Mouse (Mus musculus): Measurements from ENCODE around the gene Atp6ap1l. TPM values are rescaled to one million over a fixed set of nuclear protein-coding genes. Genes with fewer than 3 reads are reported as not detected.
A peak's percentile ranks its signal among the peaks of the same experiment; 100 is the strongest.

Gene Atp6ap1l
- total RNA-seq, 2 experiments from 2014 or later = 5.5 to 6.4 TPM

GRCm38 (mm10) chr13:90890111-90890510 is 15.0 kb downstream of the Atp6ap1l start:
- intact Hi-C loops (cut with DNase I) = no loop called here
- no peak for DNase-seq

GRCm38 (mm10) chr13:90886568-90886983 is 18.6 kb downstream of the Atp6ap1l start:
- intact Hi-C loops (cut with DNase I) = loop anchor here (5.0 to 10.0 kb wide), 2 partner anchors 1219 to 1332 kb away; no protein-coding TSS in a partner anchor
- DNase-seq = peak; percentile 70

- intact Hi-C loops (cut with DNase I) = loop anchor here (5.0 to 10.0 kb wide), 2 partner anchors 1219 to 1331 kb away; no protein-coding TSS in a partner anchor
- DNase-seq = no peak
These were observed 19.2 kb downstream of the Atp6ap1l start for GRCm38 (mm10) chr13:90885856-90886532.

GRCm38 (mm10) chr13:90881727-90882429 is 23.3 kb downstream of the Atp6ap1l start:
- intact Hi-C loops (cut with DNase I) = loop anchor here (10.0 kb wide), 1 partner anchor 1327 kb away; no protein-coding TSS in a partner anchor
- DNase-seq = no peak

GRCm38 (mm10) chr13:90871579-90871978 is 33.6 kb downstream of the Atp6ap1l start:
- intact Hi-C loops (cut with DNase I) = no loop called here
- no peak for DNase-seq

GRCm38 (mm10) chr13:90869157-90869556 is 36.0 kb downstream of the Atp6ap1l start:
- no peak for DNase-seq
- intact Hi-C loops (cut with DNase I) = no loop called here

- intact Hi-C loops (cut with DNase I) = no loop called here
- DNase-seq = no peak
These were observed 43.0 kb downstream of the Atp6ap1l start for GRCm38 (mm10) chr13:90862138-90862537.

- DNase-seq = no peak
These were observed 44.2 kb downstream of the Atp6ap1l start for GRCm38 (mm10) chr13:90860888-90861431.

GRCm38 (mm10) chr13:90852727-90853630 is 52.2 kb downstream of the Atp6ap1l start:
- no peak for DNase-seq
- intact Hi-C loops (cut with DNase I) = no loop called here

More at GRCm38 (mm10) chr13:90860888-90861431, 44.2 kb downstream of the Atp6ap1l start:
- intact Hi-C loops (cut with DNase I) = no loop called here

GRCm38 (mm10) chr13:90851795-90852194 is 53.4 kb downstream of the Atp6ap1l start:
- intact Hi-C loops (cut with DNase I) = no loop called here
- no peak for DNase-seq

GRCm38 (mm10) chr13:90844191-90844590 is 61.0 kb downstream of the Atp6ap1l start:
- intact Hi-C loops (cut with DNase I) = loop anchor here (5.0 to 10.0 kb wide), 2 partner anchors 1107 to 1289 kb away; no protein-coding TSS in a partner anchor
- peak; percentile 2 for DNase-seq

GRCm38 (mm10) chr13:90843412-90843811 is 61.7 kb downstream of the Atp6ap1l start:
- intact Hi-C loops (cut with DNase I) = loop anchor here (5.0 to 10.0 kb wide), 2 partner anchors 1106 to 1289 kb away; no protein-coding TSS in a partner anchor
- no peak for DNase-seq

- DNase-seq = no peak
- intact Hi-C loops (cut with DNase I) = loop anchor here (5.0 to 10.0 kb wide), 2 partner anchors 1104 to 1286 kb away; no protein-coding TSS in a partner anchor
These were observed 64.0 kb downstream of the Atp6ap1l start for GRCm38 (mm10) chr13:90841213-90841553.

- intact Hi-C loops (cut with DNase I) = loop anchor here (5.0 to 10.0 kb wide), 2 partner anchors 1103 to 1286 kb away; no protein-coding TSS in a partner anchor
- no peak for DNase-seq
These were observed 64.5 kb downstream of the Atp6ap1l start for GRCm38 (mm10) chr13:90840530-90841212.

- no peak for DNase-seq
- intact Hi-C loops (cut with DNase I) = no loop called here
These were observed 71.4 kb downstream of the Atp6ap1l start for GRCm38 (mm10) chr13:90833641-90834207.
